Mouse (Mus musculus) stomach, postnatal 0 days (tissue): ENCODE data around the gene Abhd17c.

Experiments used
- CTCF ChIP-seq: IDR thresholded peaks from 2 replicates; pipeline ENCODE4 v1.5.1; 2016; ENCODE audit warnings: antibody characterized with exemption, low read depth, mild to moderate bottlenecking, moderate library complexity
- EP300 ChIP-seq: optimal IDR thresholded peaks from 2 replicates; pipeline ENCODE3; 2016; ENCODE audit warnings: antibody characterized with exemption

DNA sequence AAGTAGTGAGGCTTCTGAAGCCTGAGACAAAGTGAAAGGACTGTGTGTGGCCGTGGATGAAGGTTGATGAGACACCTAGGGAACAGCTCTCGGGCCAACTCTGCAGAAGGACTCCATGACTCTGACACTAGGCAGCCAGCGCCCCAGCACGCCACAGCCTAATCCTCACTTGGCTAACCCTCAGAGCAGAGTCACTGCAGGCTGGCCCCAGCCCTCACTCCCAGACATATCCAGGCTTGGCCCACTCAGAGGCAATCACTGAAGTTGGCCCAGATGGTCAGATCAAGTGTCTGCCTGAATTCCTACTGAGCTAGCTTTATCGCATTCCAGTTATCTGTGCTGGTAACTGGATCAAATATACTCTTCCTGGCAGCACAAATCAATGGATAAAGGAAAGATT, 82.8 kb downstream of the Abhd17c start:
- TF ChIP-seq CTCF, result no peak
- TF ChIP-seq EP300, result no peak
